Mouse (Mus musculus): ENCODE results near the gene Hspbap1. TPM values are rescaled to one million over a fixed set of nuclear protein-coding genes. Genes with fewer than 3 reads are reported as not detected.

Gene Hspbap1
- 2.5 and 4.5 TPM in 2 replicates for total RNA-seq (2017)

DNA sequence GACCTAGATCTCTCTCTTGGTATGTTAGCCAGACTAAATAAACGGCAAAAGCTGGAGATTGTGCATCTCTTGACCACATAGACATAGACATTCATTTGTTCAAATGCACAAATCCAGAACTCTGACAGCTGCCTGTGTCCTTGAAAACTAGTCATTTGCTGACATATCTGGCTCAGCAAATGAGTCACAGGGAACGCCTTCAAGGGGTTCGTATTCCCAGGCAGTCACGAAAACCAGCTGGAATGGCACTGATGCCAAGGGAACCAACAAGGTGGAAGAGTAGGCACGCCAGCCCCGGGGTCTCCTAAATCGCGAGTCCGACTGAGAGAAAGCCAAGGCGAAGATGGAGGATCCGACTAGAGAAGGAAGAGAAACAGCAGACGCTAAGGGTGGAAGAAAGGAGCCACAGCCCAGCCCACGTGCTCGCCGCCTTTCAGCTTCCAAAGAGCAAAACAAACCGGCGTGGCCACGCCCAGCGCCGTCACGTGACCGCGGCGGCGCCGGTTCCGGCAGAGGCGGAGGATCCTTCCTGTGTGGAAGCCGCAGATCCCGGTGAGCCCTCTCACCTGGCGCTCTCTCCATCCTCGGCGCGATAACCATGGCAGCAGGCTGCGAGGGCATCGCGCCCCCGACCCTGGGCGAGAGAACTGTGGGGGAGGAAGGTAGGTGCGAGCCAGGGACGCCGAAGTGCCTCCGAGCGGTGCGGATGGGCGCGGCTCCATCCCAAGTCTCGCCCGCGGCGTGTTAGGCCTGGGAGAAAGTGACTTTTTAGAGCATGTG, at the start of gene Hspbap1:
Gene Hspbap1, plus strand, starts transcription at position 498 of the 780 bp plus-strand sequence.
- ATAC-seq (replicated peaks; ENCODE audit: low read depth, poor library complexity, severe bottlenecking): peak; percentile 69

DNA sequence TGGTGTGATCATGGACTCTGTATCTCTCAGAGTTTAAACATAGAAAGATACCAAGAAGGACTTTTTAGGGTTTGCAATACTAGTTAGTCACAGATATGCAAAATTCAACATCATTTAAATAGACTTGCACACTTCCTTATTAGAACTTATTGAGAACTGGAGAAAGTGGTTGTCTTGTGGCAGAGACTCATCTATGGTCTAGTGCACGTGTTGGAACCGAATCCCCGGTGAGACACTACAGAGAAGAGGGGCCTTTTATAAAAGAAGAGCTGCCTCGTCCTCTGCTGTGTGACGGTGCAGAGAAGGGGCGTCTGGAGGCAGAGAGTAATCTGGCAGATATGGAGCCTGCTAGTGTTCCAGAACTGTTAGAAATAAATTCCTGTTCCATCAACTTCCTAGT, 45.6 kb upstream of the Hspbap1 start:
- ATAC-seq (replicated peaks; ENCODE audit: low read depth, poor library complexity, severe bottlenecking): no peak

DNA sequence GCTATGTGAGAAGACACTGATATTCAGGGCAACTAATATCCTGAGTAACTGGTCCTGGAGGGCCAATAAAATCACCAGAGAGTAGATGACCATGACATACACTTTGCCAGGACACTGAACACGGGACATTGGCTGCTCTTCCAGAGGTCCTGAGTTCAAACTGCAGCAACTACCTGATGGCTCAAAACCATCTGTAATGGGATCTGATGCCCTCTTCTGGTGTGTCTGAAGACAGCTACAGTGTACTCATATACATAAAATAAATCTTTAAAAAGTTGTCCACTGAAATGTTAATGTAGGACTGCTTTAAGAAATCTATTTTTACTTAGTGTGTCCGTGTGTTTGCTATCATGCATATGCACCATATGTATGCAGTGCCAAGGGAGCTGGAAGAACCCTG, 43.6 kb upstream of the Hspbap1 start:
- ATAC-seq (replicated peaks; ENCODE audit: low read depth, poor library complexity, severe bottlenecking): no peak

DNA sequence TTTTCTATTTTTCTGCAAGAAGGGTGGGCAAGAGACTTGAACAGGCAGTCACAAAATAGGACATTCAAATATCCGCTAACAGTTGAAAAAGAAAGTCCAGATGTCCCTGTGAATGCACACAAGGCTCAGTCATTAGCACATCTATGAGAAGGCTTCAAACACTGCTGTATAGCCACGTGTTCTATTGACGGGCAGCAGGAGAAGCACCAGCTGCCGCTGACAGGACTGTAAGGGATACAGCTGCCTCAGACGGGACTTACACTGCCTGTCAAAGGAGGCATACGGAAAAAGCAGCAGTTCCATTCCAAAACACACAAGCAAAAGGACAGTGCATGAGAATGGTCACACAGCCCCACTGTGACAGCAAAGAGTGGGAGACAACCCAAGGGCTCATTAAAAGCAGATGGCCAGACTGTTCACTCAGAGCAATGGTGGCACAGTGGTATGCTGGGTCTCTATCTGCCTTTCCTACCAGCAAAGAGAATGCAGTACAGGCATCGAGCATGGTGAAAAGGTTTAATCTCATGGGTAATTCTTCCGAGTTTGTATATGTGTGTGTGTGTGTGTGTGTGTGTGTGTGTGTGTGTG, 40.9 kb upstream of the Hspbap1 start:
- ATAC-seq (replicated peaks; ENCODE audit: low read depth, poor library complexity, severe bottlenecking): no peak

DNA sequence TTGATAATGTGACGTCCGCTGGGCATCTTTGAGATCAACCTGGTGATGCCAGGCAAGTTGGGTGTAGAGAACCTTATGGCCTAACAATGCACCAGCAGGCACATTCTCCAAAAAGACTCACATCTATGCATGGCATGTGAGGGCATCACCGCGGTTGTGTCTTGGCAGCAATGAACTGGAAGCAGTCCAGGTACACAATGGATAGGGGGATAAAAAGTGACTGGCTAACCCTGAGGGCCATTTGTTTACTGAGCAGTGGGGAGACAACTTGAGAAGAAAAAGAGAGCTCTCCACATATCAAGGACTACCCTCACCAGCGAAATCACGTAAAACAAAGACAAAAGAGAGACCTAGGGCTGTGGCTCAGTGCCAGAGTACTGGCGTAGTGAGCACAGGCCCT, 38.1 kb upstream of the Hspbap1 start:
- ATAC-seq (replicated peaks; ENCODE audit: low read depth, poor library complexity, severe bottlenecking): no peak

DNA sequence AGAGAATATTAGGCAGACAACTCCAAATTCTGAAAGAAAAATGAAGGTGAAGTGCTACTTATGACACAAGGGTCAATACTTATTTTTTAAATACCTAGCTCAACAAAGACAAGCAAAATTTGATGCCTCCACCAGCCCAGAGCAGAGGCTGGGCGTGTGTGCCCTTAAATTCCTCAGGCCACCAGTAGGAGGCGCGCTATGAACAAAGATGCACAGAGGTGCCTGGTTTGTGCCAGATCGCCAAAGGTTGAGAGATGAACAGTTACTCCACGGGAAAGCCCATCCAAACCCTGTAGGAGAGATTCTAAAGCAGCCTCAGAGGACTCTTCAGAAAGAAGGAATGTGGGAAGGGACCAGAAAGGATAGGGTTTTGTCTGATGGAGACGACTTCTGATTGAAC, 36.1 kb upstream of the Hspbap1 start:
- peak; percentile 96 for ATAC-seq (replicated peaks; ENCODE audit: low read depth, poor library complexity, severe bottlenecking)

DNA sequence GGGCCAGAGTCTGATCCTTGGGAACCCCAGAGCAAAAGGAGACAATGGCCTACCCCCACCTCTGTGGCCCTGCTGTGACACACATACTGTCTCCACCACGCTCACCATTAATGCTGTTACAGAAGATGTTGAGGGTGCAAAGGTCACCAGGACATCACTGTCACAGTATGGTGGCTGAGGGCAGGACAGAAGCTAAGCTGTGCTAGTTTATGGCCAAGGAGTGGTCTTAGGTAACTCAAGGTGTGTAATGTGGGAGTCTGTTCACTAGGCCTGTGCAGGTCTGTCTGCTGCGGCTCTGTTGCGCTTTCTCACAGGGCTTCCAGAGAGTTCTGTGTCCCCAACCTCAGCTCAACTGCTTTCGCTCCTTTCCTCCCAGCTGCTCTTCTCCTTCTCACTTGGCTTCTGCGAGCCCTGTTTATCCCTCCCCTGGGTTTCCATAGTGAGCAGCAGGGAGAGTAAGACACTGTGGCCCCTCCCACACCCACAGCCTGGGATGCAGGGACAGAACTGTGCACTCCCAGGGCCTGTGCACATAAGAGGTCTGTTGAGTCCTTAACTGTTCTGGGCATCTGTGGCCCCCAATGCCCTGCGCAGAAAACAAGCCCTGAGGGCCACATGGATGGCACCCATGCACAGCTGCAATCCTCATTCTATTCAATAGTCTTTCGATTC, 31.9 kb upstream of the Hspbap1 start:
- no peak for ATAC-seq (replicated peaks; ENCODE audit: low read depth, poor library complexity, severe bottlenecking)

DNA sequence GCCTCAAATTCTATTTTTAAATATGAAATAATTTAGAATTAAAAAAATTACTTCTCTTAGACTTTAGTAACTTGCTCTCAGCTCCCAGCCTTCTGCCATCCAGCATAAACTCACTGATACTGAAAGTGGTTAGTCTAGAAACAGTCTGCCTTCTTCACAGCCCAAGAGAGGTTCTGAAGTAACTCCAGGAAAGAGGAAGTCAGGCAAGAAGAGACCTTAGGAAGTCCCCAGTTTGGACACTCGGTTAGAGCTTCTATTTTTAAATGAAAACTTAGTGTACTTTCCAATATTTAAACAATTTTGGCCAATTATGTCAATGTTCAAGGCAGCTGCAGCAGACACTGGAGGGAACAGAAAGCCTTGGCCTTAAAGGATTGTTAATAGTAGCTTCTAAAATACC, 30.6 kb upstream of the Hspbap1 start:
- ATAC-seq (replicated peaks; ENCODE audit: low read depth, poor library complexity, severe bottlenecking): peak; percentile 80

DNA sequence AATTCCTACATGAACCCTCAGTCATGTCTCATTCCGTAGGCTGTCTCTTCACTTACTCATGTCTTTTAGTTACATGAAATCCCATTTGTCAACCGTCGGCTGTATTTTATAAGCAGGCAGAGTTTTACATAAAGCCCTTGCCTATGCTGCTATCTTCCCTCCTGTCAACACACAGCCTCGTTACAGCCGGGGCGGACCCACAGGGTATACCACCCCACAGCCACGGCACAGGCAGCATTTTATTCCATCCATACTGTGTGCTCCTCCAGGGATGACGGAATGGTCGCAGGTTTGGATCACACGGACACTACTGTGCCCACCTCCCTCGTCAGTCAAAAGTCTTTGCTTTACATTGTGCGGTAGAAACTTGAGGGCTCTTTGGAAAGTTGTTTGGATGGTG, 29.8 kb upstream of the Hspbap1 start:
- ATAC-seq (replicated peaks; ENCODE audit: low read depth, poor library complexity, severe bottlenecking): no peak

DNA sequence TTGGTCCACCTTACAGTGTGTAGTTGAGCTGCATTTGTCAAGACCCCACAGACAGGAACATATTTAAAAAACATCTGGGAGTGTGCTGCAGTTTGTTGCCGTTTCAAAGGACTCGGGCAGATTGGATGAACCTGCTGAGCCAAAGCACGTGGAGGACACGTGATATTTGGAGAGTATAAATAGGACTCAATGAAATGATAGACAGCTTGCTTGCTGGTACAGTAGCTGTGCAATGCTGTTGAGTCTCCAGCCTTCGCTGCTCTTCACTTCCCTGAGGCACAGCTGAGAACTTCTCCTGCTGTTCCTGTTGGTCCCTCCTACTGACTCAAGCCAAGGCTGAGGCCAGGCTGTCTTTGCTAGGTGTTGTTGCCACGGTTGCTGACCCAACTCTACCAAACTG, 29.2 kb upstream of the Hspbap1 start:
- ATAC-seq (replicated peaks; ENCODE audit: low read depth, poor library complexity, severe bottlenecking): no peak

DNA sequence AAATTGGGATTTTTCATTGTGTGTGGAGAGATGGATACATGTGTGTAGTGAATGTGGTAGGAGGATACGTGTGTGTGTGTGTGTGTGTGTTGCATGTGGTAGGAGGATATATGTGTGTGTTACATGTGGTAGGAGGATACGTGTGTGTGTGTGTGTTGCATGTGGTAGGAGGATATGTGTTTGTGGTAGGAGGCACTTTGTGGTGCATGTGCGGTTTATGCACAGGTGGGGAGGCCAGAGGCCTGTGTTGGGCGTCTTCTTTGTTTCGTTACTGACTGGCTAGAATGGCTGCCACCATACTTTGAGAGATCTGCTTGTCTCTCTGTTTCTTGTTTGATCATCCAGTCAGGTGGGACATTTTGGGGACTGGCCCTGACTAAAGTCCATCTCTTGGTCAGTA, 28.6 kb upstream of the Hspbap1 start:
- no peak for ATAC-seq (replicated peaks; ENCODE audit: low read depth, poor library complexity, severe bottlenecking)

DNA sequence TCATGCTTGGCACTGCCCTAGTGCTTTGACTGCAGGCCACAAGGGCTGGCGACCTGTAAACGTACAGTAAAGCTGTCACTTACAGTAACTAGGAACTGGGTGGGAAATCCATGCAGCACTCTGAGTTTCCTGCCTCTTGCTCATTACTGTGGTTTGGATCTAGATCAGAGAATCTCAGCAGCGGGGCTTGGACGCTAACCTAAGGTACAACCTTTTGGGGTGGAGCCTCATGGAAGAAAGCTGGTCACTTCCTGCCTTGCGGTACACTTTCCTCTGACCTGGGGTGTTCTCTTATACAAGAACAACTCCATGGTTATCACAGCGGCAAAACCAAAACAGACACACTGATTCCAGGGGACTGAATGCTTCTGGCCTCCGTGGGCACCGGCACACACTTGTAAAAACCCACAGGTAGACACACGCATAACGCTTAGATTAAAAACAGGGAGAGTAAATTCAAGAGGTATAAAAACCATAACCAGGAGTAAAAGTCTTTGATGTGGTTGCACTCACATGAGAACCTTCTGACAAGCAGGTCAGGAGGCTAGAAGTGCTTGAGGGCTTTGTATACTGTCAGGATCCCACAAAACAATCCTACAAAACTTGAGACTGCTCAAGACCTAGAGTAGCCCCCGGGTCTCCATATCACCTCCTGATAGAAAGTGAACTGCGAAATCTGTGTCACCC, 27.8 kb upstream of the Hspbap1 start:
- peak; percentile 64 for ATAC-seq (replicated peaks; ENCODE audit: low read depth, poor library complexity, severe bottlenecking)

DNA sequence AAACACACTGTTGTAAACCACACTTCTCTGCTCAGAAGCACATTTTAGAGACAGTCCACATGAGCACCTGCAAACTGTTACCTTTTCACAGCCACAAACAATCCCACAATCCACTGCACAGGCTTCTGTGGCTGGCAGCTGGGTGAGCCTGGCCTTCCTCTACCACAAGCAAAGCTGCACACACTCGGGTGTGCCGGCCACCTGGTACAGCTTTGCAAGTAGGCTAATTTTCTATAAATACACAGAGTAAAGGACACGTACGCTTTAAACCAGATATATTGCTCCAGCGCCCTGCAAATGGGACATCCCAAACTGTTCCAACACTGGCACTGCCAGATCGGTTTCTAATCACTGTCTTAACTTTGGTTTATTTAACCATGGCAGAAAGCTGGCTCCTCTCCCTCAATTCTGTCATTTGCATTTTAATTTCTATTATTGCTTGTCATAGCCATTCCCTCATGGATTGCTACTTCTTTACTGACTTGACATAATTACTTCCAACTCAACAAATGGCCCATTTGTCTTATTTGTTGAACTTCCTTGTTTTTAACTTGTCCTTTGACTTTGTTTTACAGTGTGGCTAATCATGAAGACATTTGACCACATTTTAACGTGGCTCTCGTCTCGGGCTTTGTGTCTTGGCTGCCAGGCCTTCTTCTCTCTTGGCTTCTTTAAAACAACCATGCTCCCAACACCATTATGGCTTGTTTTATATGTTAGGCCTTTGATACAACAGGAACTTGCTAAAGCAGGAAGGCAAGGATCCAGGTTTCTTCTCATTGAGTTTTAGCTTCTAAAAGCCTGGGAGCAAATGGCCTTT, 22.5 kb upstream of the Hspbap1 start:
- ATAC-seq (replicated peaks; ENCODE audit: low read depth, poor library complexity, severe bottlenecking): no peak

DNA sequence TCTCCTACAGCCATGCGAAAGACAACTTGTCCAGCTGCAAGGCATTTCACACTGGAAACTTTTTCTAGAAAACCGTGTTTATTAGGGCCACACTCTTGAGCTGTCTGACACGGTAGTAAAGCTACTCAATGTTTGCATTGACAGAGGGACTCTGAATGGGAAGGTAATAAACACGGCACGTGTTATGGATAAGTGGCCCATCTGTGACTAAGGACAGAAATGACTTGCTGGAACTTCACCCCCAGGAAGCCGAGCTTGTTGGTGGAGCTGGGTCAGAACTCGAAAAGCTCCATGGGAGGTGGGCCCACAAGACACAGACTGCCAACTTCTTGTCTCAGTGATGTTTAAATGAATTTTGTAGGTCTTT, 22.0 kb upstream of the Hspbap1 start:
- no peak for ATAC-seq (replicated peaks; ENCODE audit: low read depth, poor library complexity, severe bottlenecking)

DNA sequence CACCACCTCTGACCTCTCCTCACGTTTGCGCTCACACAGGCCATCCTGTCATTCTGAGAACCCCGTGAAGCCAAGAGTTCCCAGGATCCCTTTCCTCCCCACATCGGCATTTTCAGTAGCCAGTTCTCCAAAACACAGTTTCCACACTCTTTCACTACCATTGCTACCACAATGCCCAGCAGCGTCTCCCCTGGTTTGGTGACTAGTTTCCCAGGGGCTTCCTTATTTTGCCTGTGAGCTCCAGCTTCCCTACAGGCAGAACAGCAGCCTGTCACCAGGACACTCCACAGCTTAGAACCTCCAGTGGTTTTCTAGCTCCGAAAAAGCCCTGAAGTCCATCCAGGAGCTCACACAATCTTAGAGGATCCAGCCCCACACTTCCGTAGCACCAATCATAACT, 20.8 kb upstream of the Hspbap1 start:
- 0 out of 2 replicates have a peak, but pooled peaks have one; percentile 15 for ATAC-seq (replicated peaks; ENCODE audit: low read depth, poor library complexity, severe bottlenecking)

DNA sequence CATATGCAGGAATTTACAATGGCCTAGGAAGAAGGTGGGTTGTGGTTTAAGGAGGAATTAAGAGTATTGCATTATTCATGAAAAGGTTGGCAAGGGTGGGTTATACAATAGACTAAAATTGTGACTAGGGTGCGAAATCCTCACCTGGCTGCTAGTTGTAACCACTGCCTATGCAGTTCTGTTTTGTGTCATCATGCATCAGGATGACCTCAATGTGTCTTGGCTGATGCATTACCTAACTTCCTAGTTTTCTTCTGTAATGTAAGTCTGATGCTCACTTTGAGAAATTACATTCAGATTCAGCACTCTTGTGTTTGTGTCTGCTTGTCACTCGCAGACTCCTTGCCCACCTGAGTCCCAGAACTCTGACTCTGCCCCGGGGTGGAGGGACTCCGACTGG, 18.3 kb upstream of the Hspbap1 start:
- no peak for ATAC-seq (replicated peaks; ENCODE audit: low read depth, poor library complexity, severe bottlenecking)

DNA sequence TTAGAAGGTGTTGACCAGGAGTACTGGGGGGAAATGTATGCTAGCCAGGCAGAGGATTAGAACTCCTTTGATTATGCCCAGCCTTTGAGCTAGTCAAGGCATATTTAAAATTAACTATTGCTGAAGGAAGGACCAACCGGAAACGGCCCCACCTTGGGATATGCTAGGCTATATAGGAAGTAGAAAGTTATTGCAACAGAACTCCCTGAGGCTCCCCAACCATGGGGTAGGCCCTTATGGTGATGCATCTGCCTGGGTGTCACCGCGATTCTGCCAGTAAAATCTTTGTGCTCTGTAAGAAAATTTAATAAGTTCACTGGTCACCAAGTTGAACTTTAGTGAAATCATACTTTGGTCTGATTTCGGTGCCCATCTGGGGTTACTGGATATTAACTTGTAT, 16.2 kb upstream of the Hspbap1 start:
- no peak for ATAC-seq (replicated peaks; ENCODE audit: low read depth, poor library complexity, severe bottlenecking)

DNA sequence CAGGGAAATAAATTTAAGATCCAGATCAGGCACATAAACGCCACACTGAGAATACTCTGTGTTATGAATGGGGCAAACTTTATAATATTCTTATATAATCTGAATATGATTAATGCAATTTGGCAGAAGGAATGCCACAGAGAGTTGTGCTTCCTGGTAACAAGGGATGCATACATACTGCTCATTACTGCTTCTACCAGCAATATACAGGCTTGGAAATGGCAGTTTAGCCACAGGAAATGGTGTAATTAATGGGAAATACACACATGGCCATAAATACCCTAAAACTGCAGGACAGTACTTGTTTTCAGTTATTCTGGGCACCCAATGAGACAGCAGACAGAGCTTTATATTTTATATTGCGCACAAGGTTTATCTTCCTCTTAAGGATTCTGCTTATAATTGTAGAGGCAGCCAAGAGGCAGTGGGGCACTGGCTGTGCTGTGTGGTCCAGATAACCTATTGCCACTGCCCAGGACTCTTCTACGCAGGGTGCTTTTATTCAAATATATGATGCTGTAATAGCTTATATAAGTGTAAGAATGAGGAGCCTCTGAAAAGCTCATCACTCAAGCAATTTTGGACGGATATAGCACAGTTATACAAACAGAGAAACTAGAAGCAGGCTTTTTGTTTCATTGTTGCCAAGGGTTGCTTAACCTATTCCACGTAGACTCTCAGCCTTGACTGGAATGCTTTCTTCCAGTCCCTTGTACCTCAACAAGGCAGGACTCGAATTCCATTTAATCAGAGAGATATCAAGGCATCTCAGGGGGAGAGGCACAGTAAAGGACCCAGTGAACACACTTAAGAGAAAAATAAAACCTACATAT, 14.5 kb upstream of the Hspbap1 start:
- ATAC-seq (replicated peaks; ENCODE audit: low read depth, poor library complexity, severe bottlenecking): peak; percentile 82

DNA sequence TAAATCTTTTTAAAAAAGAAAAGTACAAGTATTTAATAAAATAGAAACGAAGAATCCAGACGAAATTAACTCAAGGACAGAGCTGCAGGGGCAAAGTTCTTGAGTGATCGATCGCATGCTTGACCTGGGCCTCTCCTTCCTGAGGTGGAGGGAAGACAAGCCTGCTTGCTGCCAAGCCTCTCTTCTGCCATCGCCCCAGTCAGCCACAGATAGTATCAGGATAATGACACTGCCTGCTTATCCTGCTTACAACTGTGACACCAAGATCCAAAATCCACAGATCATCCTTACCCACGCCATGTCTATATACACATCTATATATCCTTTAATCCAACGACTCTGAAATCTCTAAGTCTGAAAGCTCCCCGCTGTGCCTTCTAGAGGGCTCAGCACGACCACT, 13.5 kb upstream of the Hspbap1 start:
- no peak for ATAC-seq (replicated peaks; ENCODE audit: low read depth, poor library complexity, severe bottlenecking)
